Mouse (Mus musculus) bone marrow, adult 2 months (tissue): Measurements from ENCODE around the gene Vasp. TPM values are rescaled to one million over a fixed set of nuclear protein-coding genes. Genes with fewer than 3 reads are reported as not detected.

Source experiments
- H3K27ac ChIP-seq: fragments of 200-500 bp; 2 replicates; pipeline ENCODE4 v1.5.1; 2012; ENCODE audit warnings: low read depth, mild to moderate bottlenecking, control low read depth, inconsistent platforms, low read length; ENCODE audit not compliant: control insufficient read depth, poor library complexity, insufficient read depth
- H3K4me1 ChIP-seq: fragments of 200-500 bp; 2 replicates; pipeline ENCODE4 v1.6.1; 2011; ENCODE audit warnings: low read length; ENCODE audit not compliant: control insufficient read depth, insufficient read depth
- H3K4me3 ChIP-seq: fragments of 200-500 bp; replicated peaks from 2 replicates; pipeline ENCODE3; 2011; ENCODE audit warnings: mild to moderate bottlenecking, low read depth, low read length, control low read depth; ENCODE audit not compliant: control insufficient read depth
- CTCF ChIP-seq: fragments of 200-500 bp; IDR thresholded peaks from 2 replicates; pipeline ENCODE4 v1.5.1; 2011; ENCODE audit warnings: low read length, control low read depth; ENCODE audit not compliant: control insufficient read depth, insufficient read depth
- POLR2A ChIP-seq: fragments of 200-500 bp; IDR thresholded peaks from 2 replicates; pipeline ENCODE4 v1.6.1; 2011; ENCODE audit warnings: low read depth, mild to moderate bottlenecking, control low read depth, low read length, borderline replicate concordance; ENCODE audit not compliant: control insufficient read depth
- WGBS: fragments of 180-500 bp; shearing (Covaris S2); methylation state at CpG from one replicate; pipeline ENCODE4 v1.1.7; 2018; 5-methylcytosine and 5-hydroxymethylcytosine counted together
- polyA plus RNA-seq: library from polyadenylated mRNA; stranded (reverse); fragments of >200 nt; gene quantifications from 2 replicates; pipeline ENCODE4 v1.2.4, GENCODE M21; 2011; ENCODE audit warnings: low replicate concordance; ENCODE audit not compliant: missing spikeins, insufficient read depth, insufficient read length

Gene Vasp
- polyA plus RNA-seq, 1 experiment = 135 TPM

DNA sequence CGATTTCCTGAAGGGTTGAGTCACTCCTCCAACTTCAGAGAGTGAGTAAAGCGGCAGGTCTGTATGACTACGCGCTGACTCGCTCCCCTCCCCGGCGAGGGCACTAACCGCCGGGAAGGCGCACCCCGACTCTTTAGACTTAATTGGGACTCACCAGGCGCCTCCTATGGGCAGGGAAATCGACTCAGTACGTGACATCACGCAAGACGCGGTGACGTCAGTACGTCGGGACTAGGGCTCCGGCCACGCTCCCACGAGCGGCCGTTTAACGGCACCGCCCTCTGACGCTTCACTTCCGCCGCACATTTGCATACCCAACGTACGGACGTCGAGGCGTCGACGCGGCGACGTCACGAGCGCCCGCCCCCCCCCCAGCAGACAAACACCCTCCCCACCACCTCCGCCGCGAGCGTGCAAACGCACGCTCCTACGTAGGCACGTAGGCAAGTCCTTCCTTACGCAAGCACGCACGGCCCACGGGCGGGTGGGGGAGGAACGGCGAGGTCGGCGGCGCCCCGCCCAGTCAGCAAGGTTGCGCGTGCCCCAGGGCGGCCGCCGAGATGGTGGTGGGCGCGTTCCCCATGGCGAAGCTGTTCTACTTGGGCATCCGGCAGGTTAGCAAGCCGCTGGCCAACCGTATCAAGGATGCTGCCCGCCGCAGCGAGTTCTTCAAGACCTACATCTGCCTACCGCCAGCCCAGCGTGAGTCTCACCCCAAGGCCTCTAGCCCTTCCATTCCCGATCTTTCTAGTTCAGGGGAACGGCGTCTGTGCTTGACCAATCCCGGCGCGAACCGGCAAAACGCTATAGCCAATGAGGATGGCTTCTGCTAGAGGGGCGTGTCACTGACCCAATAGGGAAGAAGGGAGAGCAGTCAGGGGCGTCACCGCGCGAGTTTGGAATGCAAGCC, 43.5 kb downstream of the Vasp start, which contains the start of gene Opa3:
Opa3 (plus strand) TSS at position 452 of the 910 bp plus-strand sequence.
- Histone ChIP-seq H3K4me3 (peak within 1 kb of the TSS; percentile 94), H3K27ac (peak within 1 kb of the TSS; percentile 98), H3K4me1 (peaks cover 2% of the 10 kb centered on the region; the same call in 1 of the 2 replicates)
- WGBS = under 1% methylated on average over 89 of the region's 91 CpGs
- TF ChIP-seq CTCF (peak; percentile 56; the same call in 1 of the 2 replicates), POLR2A (peak; percentile 98)

- TF ChIP-seq CTCF (no peak), POLR2A (no peak)
- Histone ChIP-seq H3K4me1 (peaks cover 2% of the 10 kb centered on the region; the same call in 1 of the 2 replicates), H3K27ac (peak overlapping the region; percentile 87), H3K4me3 (peak overlapping the region; percentile 94)
- 21% methylated on average over 20 of the region's 20 CpGs for WGBS
These were observed 44.5 kb downstream of the Vasp start for GRCm38 (mm10) chr7:19226817-19227797.

DNA sequence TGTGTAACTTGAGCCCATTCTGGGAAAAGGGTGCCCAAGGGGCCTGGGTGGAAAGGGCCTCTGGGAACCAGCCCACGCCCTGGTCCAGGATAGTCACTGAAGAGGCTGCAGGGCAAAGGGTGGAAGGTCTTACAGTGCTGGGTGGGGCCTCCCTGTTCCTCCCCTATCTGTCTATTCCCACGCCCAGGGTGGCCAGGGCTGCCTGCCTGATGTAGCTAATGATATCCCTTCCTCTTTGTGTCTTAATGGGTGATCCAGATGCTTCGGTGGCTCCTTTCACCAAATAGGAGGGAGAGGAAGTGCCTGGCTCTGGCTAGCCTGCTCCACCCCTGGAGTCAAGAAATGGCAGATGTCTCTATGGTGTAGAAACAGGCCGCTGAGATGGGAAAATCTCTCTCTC, 46.7 kb downstream of the Vasp start:
- Histone ChIP-seq H3K4me1 (peaks cover 2% of the 10 kb centered on the region; the same call in 1 of the 2 replicates), H3K27ac (no peak overlapping the region), H3K4me3 (no peak overlapping the region)
- WGBS = 56% methylated on average over 4 of the region's 4 CpGs
- TF ChIP-seq CTCF = no peak

GRCm38 (mm10) chr7:19222875-19223274, 48.7 kb downstream of the Vasp start:
- WGBS = 88% methylated on average over 14 of the region's 14 CpGs
- Histone ChIP-seq H3K4me1 (peaks cover 2% of the 10 kb centered on the region; the same call in 1 of the 2 replicates), H3K27ac (no peak overlapping the region), H3K4me3 (no peak overlapping the region)
- TF ChIP-seq POLR2A (no peak), CTCF (no peak)

DNA sequence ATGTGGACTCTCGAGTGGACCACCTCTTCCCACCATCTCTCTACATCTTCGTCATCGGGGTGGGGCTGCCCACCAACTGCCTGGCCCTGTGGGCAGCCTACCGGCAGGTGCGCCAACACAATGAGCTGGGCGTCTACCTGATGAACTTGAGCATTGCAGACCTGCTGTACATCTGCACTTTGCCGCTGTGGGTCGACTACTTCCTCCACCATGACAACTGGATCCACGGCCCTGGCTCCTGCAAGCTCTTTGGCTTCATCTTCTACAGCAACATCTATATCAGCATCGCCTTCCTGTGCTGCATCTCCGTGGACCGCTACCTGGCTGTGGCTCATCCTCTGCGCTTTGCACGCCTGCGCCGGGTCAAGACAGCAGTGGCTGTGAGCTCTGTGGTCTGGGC, 49.4 kb downstream of the Vasp start:
- peaks cover 2% of the 10 kb centered on the region; the same call in 1 of the 2 replicates for H3K4me1 ChIP-seq
- TF ChIP-seq CTCF = no peak
- no peak for TF ChIP-seq POLR2A

GRCm38 (mm10) chr7:19220061-19220460, 51.6 kb downstream of the Vasp start:
- H3K4me3 ChIP-seq = no peak overlapping the region
- TF ChIP-seq CTCF = no peak
- TF ChIP-seq POLR2A = no peak
- no peak overlapping the region for H3K27ac ChIP-seq
- no peaks in the 10 kb centered on the region; the same call in 1 of the 2 replicates for H3K4me1 ChIP-seq
- WGBS = 83% methylated on average over 3 of the region's 3 CpGs

More for the DNA sequence above, 49.4 kb downstream of the Vasp start:
- Histone ChIP-seq H3K4me3 (no peak overlapping the region), H3K27ac (no peak overlapping the region)
- 91% methylated on average over 16 of the region's 16 CpGs for WGBS

- 0% methylated on average over 3 of the region's 3 CpGs for WGBS
These were observed 53.7 kb downstream of the Vasp start for GRCm38 (mm10) chr7:19217944-19218343.

More at GRCm38 (mm10) chr7:19217944-19218343, 53.7 kb downstream of the Vasp start:
- Histone ChIP-seq H3K4me1 (no peaks in the 10 kb centered on the region; the same call in 1 of the 2 replicates), H3K27ac (no peak overlapping the region), H3K4me3 (no peak overlapping the region)
- no peak for TF ChIP-seq CTCF
- no peak for TF ChIP-seq POLR2A
